Mouse (Mus musculus): Measurements from ENCODE around the gene 1700007K13Rik. TPM values are rescaled to one million over a fixed set of nuclear protein-coding genes. Genes with fewer than 3 reads are reported as not detected.

The 1700007K13Rik gene
- total and polyA plus RNA-seq, 3 experiments: not detected

GRCm38 (mm10) chr2:28430846-28431245 is 35.3 kb downstream of the 1700007K13Rik start:
- no peak for DNase-seq (ENCODE audit: low read depth, low spot score)
- Histone ChIP-seq H3K27ac (ENCODE audit: control insufficient read depth, low read depth, low read length) (no peak overlapping the region), H3K36me3 (ENCODE audit: control insufficient read depth in 1 of 2, insufficient read depth in 2 of 2, low read length in 2 of 2) (no peaks in the 10 kb centered on the region), H3K9ac (ENCODE audit: control insufficient read depth, low read depth, low read length, poor library complexity, severe bottlenecking) (no peak overlapping the region), H3K79me2 (ENCODE audit: control insufficient read depth, insufficient read depth, low read length, poor library complexity) (no peaks in the 10 kb centered on the region), H3K4me1 (ENCODE audit: control insufficient read depth in 1 of 2, insufficient read depth in 2 of 2, low read length in 2 of 2) (peaks cover 0 to 9% of the 10 kb centered on the region in 2 experiments; a peak in 2 of 4 replicates), H3K9me3 (replicated peaks; ENCODE audit: insufficient read depth, low read length) (no peaks in the 10 kb centered on the region), H3K27me3 (ENCODE audit: control insufficient read depth in 1 of 2, insufficient read depth in 2 of 2, low read length in 2 of 2) (no peaks in the 10 kb centered on the region), H3K4me3 (ENCODE audit: control insufficient read depth in 1 of 2, insufficient read depth in 1 of 2, low read depth in 2 of 2, low read length in 2 of 2) (no peak overlapping the region)
- TF ChIP-seq GATA1 (IDR thresholded peaks at IDR 0.05; ENCODE audit: low read depth, low read length) (no peak), POLR2AphosphoS2 (IDR thresholded peaks at IDR 0.05; ENCODE audit: low read length) (no peak)

DNA sequence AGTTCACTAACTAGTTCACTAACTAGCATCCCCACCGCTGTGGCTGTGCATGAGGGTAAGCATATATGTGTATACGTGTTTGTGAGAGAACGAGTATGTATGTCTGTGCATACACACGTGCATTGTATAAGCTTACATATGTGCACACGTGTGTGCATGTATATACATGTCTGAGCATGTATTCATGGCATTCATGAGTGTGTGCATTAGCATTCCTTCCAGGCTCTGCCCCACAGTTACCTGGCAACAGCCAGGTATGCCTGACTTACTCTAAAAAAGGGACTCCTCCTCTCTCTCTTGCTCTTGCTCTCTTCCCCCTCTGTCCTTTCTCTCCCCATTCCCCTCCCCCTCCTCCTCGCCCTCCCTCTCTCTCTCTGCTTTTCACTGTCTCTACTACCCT is 38.9 kb downstream of the 1700007K13Rik start:
- Histone ChIP-seq H3K9me3 (replicated peaks; ENCODE audit: insufficient read depth, low read length) (no peaks in the 10 kb centered on the region), H3K36me3 (ENCODE audit: control insufficient read depth in 1 of 2, insufficient read depth in 2 of 2, low read length in 2 of 2) (peaks cover 0 to 2% of the 10 kb centered on the region in 2 experiments; a peak in 1 of 4 replicates), H3K27ac (ENCODE audit: control insufficient read depth, low read depth, low read length) (no peak overlapping the region), H3K4me1 (ENCODE audit: control insufficient read depth in 1 of 2, insufficient read depth in 2 of 2, low read length in 2 of 2) (peaks cover 0 to 6% of the 10 kb centered on the region in 2 experiments; a peak in 2 of 4 replicates), H3K27me3 (ENCODE audit: control insufficient read depth in 1 of 2, insufficient read depth in 2 of 2, low read length in 2 of 2) (no peaks in the 10 kb centered on the region), H3K4me3 (ENCODE audit: control insufficient read depth in 1 of 2, insufficient read depth in 1 of 2, low read depth in 2 of 2, low read length in 2 of 2) (no peak overlapping the region), H3K79me2 (ENCODE audit: control insufficient read depth, insufficient read depth, low read length, poor library complexity) (no peaks in the 10 kb centered on the region), H3K9ac (ENCODE audit: control insufficient read depth, low read depth, low read length, poor library complexity, severe bottlenecking) (no peak overlapping the region)
- no peak for DNase-seq (ENCODE audit: low read depth, low spot score)
- TF ChIP-seq BHLHE40 (IDR thresholded peaks at IDR 0.05; ENCODE audit: borderline replicate concordance, low read depth, low read length) (no peak), KAT2A (conservative IDR thresholded peaks at IDR 0.05; ENCODE audit: low read depth, low read length) (no peak), MEF2A (IDR thresholded peaks at IDR 0.05; ENCODE audit: extremely low read depth, insufficient replicate concordance, low read depth, low read length, poor library complexity, severe bottlenecking) (no peak), USF2 (IDR thresholded peaks at IDR 0.05; ENCODE audit: borderline replicate concordance in 1 of 2, insufficient read depth in 1 of 2, low read depth in 1 of 2, low read length in 2 of 2) (no peak), MYC (IDR thresholded peaks at IDR 0.05; ENCODE audit: low read depth, low read length) (no peak), TCF12 (IDR thresholded peaks at IDR 0.05; ENCODE audit: low read depth, low read length) (no peak), ELF1 (IDR thresholded peaks at IDR 0.05; ENCODE audit: low read depth, low read length) (no peak), CTCF (IDR thresholded peaks at IDR 0.05 in 2 of 3, conservative IDR thresholded peaks at IDR 0.05 in 1 of 3; ENCODE audit: control insufficient read depth in 1 of 3, insufficient read depth in 1 of 3, low read depth in 2 of 3, low read length in 3 of 3, poor library complexity in 1 of 3, severe bottlenecking in 1 of 3) (no peak), EP300 (IDR thresholded peaks at IDR 0.05; ENCODE audit: low read depth in 1 of 2, low read length in 2 of 2) (no peak), POLR2AphosphoS5 (IDR thresholded peaks at IDR 0.05; ENCODE audit: borderline replicate concordance, low read depth, low read length) (no peak), NELFE (IDR thresholded peaks at IDR 0.05; ENCODE audit: low read depth, low read length) (no peak), HCFC1 (IDR thresholded peaks at IDR 0.05; ENCODE audit: low read depth, low read length) (no peak), E2F4 (IDR thresholded peaks at IDR 0.05; ENCODE audit: borderline replicate concordance, low read depth, low read length) (no peak), TBP (IDR thresholded peaks at IDR 0.05; ENCODE audit: low read depth, low read length) (no peak), RAD21 (IDR thresholded peaks at IDR 0.05; ENCODE audit: low read depth, low read length) (no peak), POLR2A (IDR thresholded peaks at IDR 0.05; ENCODE audit: control insufficient read depth in 1 of 2, insufficient read depth in 1 of 2, low read depth in 1 of 2, low read length in 2 of 2, poor library complexity in 1 of 2) (no peak)

Data from MEL (cell line).